Mouse (Mus musculus) CH12.LX (cell line): ENCODE results near the gene Ucp2. TPM values are rescaled to one million over a fixed set of nuclear protein-coding genes. Genes with fewer than 3 reads are reported as not detected.

Source experiments
- DNase-seq: peaks from one replicate; pipeline ENCODE4 v3.0.0-alpha.2; 2013; ENCODE audit errors: extremely low read depth
- H3K27ac ChIP-seq: 2 replicates; pipeline ENCODE4 v1.5.1; 2012; ENCODE audit warnings: low read depth, mild to moderate bottlenecking, control low read depth, moderate library complexity; ENCODE audit not compliant: insufficient read depth
- H3K27me3 ChIP-seq: replicated peaks from 2 replicates; pipeline ENCODE3; 2012; ENCODE audit warnings: inconsistent platforms
- H3K36me3 ChIP-seq, 2 experiments: replicated peaks in 1 of 2; 2 replicates each; pipeline versions ENCODE3 to v1.6.1; 2012; ENCODE audit warnings: inconsistent platforms in 1 of 2, low read length in 1 of 2, mild to moderate bottlenecking in 1 of 2, mixed read lengths in 1 of 2, moderate library complexity in 1 of 2; ENCODE audit not compliant: control insufficient read depth in 1 of 2, insufficient read depth in 1 of 2
- H3K4me1 ChIP-seq, 2 experiments: 2 replicates each; pipeline ENCODE4 v1.6.1; 2012; ENCODE audit warnings: inconsistent platforms in 1 of 2, moderate library complexity in 1 of 2; ENCODE audit not compliant: insufficient read depth in 2 of 2, control insufficient read depth in 1 of 2
- H3K4me2 ChIP-seq: 2 replicates; pipeline ENCODE4 v1.6.1; 2012; ENCODE audit warnings: low read depth, mild to moderate bottlenecking, control low read depth; ENCODE audit not compliant: poor library complexity, insufficient read depth, severe bottlenecking
- H3K4me3 ChIP-seq, 3 experiments: fragments of 150-350 bp in 1 of 3; sonication (generic) in 1 of 3; replicated peaks in 1 of 3; 2 replicates each; pipeline versions ENCODE3 to v1.5.1; 2011 to 2012; ENCODE audit warnings: low read depth in 2 of 3, low read length in 2 of 3, mild to moderate bottlenecking in 2 of 3, moderate library complexity in 2 of 3, control low read depth in 1 of 3, improper control_type of control experiment in 1 of 3, inconsistent platforms in 1 of 3, mixed read lengths in 1 of 3; ENCODE audit not compliant: poor library complexity in 1 of 3
- H3K79me2 ChIP-seq: replicated peaks from 2 replicates; pipeline ENCODE4 v1.6.1; 2012; ENCODE audit warnings: mild to moderate bottlenecking, moderate library complexity; ENCODE audit not compliant: control insufficient read depth, poor library complexity, insufficient read depth, severe bottlenecking; ENCODE audit errors: extremely low read depth
- H3K9ac ChIP-seq: 2 replicates; pipeline ENCODE4 v1.6.1; 2012; ENCODE audit warnings: low read depth, mild to moderate bottlenecking, control low read depth, moderate library complexity; ENCODE audit not compliant: insufficient read depth
- H3K9me3 ChIP-seq: replicated peaks from 2 replicates; pipeline ENCODE3; 2012; ENCODE audit warnings: low read length, inconsistent platforms, mixed read lengths
- CHD1 ChIP-seq: IDR thresholded peaks from 2 replicates; pipeline ENCODE4 v1.6.1; 2012; ENCODE audit warnings: low read depth, low read length, improper control_type of control experiment, inconsistent platforms
- CTCF ChIP-seq, 2 experiments: IDR thresholded peaks in 1 of 2; conservative IDR thresholded peaks in 1 of 2; 2 replicates each; pipeline ENCODE4 v1.5.1; 2011 to 2012; ENCODE audit warnings: low read depth in 2 of 2, low read length in 2 of 2, improper control_type of control experiment in 1 of 2, inconsistent platforms in 1 of 2, mild to moderate bottlenecking in 1 of 2, moderate library complexity in 1 of 2
- ELF1 ChIP-seq: IDR thresholded peaks from 2 replicates; pipeline ENCODE4 v1.6.1; 2014; ENCODE audit warnings: low read depth, mild to moderate bottlenecking, inconsistent platforms, low read length, improper control_type of control experiment
- ETS1 ChIP-seq: conservative IDR thresholded peaks from 2 replicates; pipeline ENCODE4 v1.6.1; 2012; ENCODE audit warnings: low read depth, mild to moderate bottlenecking, inconsistent platforms, low read length, improper control_type of control experiment, moderate library complexity
- GABPA ChIP-seq: IDR thresholded peaks from 2 replicates; pipeline ENCODE4 v1.6.1; 2012; ENCODE audit warnings: low read depth, low read length, improper control_type of control experiment, inconsistent platforms; ENCODE audit not compliant: insufficient replicate concordance
- JUN ChIP-seq: IDR thresholded peaks from 2 replicates; pipeline ENCODE4 v1.6.1; 2011; ENCODE audit warnings: low read depth, mild to moderate bottlenecking, low read length, improper control_type of control experiment, moderate library complexity; ENCODE audit not compliant: insufficient read depth
- JUND ChIP-seq: conservative IDR thresholded peaks from 2 replicates; pipeline ENCODE4 v1.6.1; 2011; ENCODE audit warnings: low read depth, low read length, improper control_type of control experiment
- KAT2A ChIP-seq: IDR thresholded peaks from 2 replicates; pipeline ENCODE4 v1.6.1; 2012; ENCODE audit warnings: low read length, improper control_type of control experiment, inconsistent platforms; ENCODE audit not compliant: insufficient replicate concordance
- MAZ ChIP-seq: IDR thresholded peaks from 2 replicates; pipeline ENCODE4 v1.6.1; 2012; ENCODE audit warnings: low read depth, mild to moderate bottlenecking, inconsistent platforms, low read length, improper control_type of control experiment, moderate library complexity
- MYC ChIP-seq: IDR thresholded peaks from 2 replicates; pipeline ENCODE4 v1.6.1; 2011; ENCODE audit warnings: low read depth, mild to moderate bottlenecking, improper control_type of control experiment, low read length
- NELFE ChIP-seq: IDR thresholded peaks from 2 replicates; pipeline ENCODE4 v1.6.1; 2011; ENCODE audit warnings: low read depth, low read length, improper control_type of control experiment
- NRF1 ChIP-seq: IDR thresholded peaks from 2 replicates; pipeline ENCODE4 v1.6.1; 2014; ENCODE audit warnings: low read depth, mild to moderate bottlenecking, inconsistent platforms, low read length, improper control_type of control experiment, moderate library complexity
- RAD21 ChIP-seq: IDR thresholded peaks from 2 replicates; pipeline ENCODE4 v1.6.1; 2011; ENCODE audit warnings: low read depth, mild to moderate bottlenecking, low read length, improper control_type of control experiment, moderate library complexity
- SIN3A ChIP-seq: IDR thresholded peaks from 2 replicates; pipeline ENCODE4 v1.6.1; 2012; ENCODE audit warnings: low read length, improper control_type of control experiment, inconsistent platforms
- SMC3 ChIP-seq: IDR thresholded peaks from 2 replicates; pipeline ENCODE4 v1.6.1; 2011; ENCODE audit warnings: low read depth, low read length, improper control_type of control experiment
- TBP ChIP-seq: conservative IDR thresholded peaks from 2 replicates; pipeline ENCODE4 v1.6.1; 2011; ENCODE audit warnings: low read depth, low read length, improper control_type of control experiment
- TCF12 ChIP-seq: IDR thresholded peaks from 2 replicates; pipeline ENCODE4 v1.6.1; 2014; ENCODE audit warnings: low read depth, mild to moderate bottlenecking, inconsistent platforms, low read length, improper control_type of control experiment
- USF1 ChIP-seq: IDR thresholded peaks from 2 replicates; pipeline ENCODE4 v1.6.1; 2014; ENCODE audit warnings: low read depth, mild to moderate bottlenecking, inconsistent platforms, low read length, improper control_type of control experiment
- dilution Hi-C: fragments of 300-500 bp; cut with MboI; formaldehyde crosslinking; loops from 2 replicates; pipeline ENCODE4 v1.14.3; 2020; ENCODE audit warnings: low sequenced_read_pairs; ENCODE audit not compliant: extremely low pct_unique_long_range_greater_than_20kb, extremely low pct_ligation_motif_present
- in situ Hi-C: fragments of 300-500 bp; cut with MboI; formaldehyde crosslinking; loops from 3 replicates; pipeline ENCODE4 v1.14.3; 2019; ENCODE audit warnings: low sequenced_read_pairs, low pct_ligation_motif_present, low pct_unique_long_range_greater_than_20kb, mixed read lengths
- polyA plus RNA-seq: library from polyadenylated mRNA; unstranded; fragments of >175 nt; gene quantifications from 2 replicates; pipeline ENCODE4 v1.2.1, GENCODE M21; 2012; ENCODE audit warnings: low read depth; ENCODE audit not compliant: insufficient read length
- total RNA-seq, 2 experiments: library from RNA; depleted of rRNA; stranded (reverse); fragments of 300-350 nt in 1 of 2; fragments of >200 nt in 1 of 2; gene quantifications; 2 replicates each; pipeline ENCODE4 v1.2.3; 2012 to 2014

Ucp2 gene
- total and polyA plus RNA-seq, 3 experiments: 131 to 635 (median 131) TPM

- H3K9ac ChIP-seq: no peak overlapping the region
- H3K4me2 ChIP-seq: no peak overlapping the region
- peaks cover 15 to 26% of the 10 kb centered on the region in 2 experiments for H3K4me1 ChIP-seq
- H3K9me3 ChIP-seq: no peaks in the 10 kb centered on the region
- no peak overlapping the region for H3K4me3 ChIP-seq
- DNase-seq: no peak
- TF ChIP-seq CHD1 (no peak), NELFE (no peak), TBP (no peak), JUND (no peak)
- TF ChIP-seq, all 38 proteins: peak for 0
- dilution Hi-C loops (no loop called here), in situ Hi-C loops (no loop called here)
- H3K27me3 ChIP-seq: no peaks in the 10 kb centered on the region
- no peaks in the 10 kb centered on the region for H3K36me3 ChIP-seq
- no peak overlapping the region for H3K27ac ChIP-seq
- no peaks in the 10 kb centered on the region for H3K79me2 ChIP-seq
Measured at GRCm38 (mm10) chr7:100484493-100484892, 8.6 kb upstream of the Ucp2 start.

- Histone ChIP-seq H3K9ac (no peak overlapping the region), H3K36me3 (no peaks in the 10 kb centered on the region), H3K9me3 (no peaks in the 10 kb centered on the region), H3K4me2 (no peak overlapping the region), H3K79me2 (no peaks in the 10 kb centered on the region), H3K4me3 (no peak overlapping the region), H3K27ac (no peak overlapping the region), H3K4me1 (peaks cover 8 to 25% of the 10 kb centered on the region in 2 experiments), H3K27me3 (no peaks in the 10 kb centered on the region)
- TF ChIP-seq JUN: no peak
- no peak for TF ChIP-seq MYC
- no peak for TF ChIP-seq SMC3
- TF ChIP-seq KAT2A: no peak
- TF ChIP-seq ELF1: no peak
- TF ChIP-seq SIN3A: no peak
- TF ChIP-seq NELFE: no peak
- no peak for TF ChIP-seq ETS1
- no peak for TF ChIP-seq RAD21
- no peak for TF ChIP-seq MAZ
- TF ChIP-seq NRF1: no peak
- TF ChIP-seq TBP: no peak
- TF ChIP-seq GABPA: no peak
- TF ChIP-seq TCF12: no peak
- TF ChIP-seq CTCF (conservative IDR thresholded peaks at IDR 0.05 in 1 of 2, IDR thresholded peaks at IDR 0.05 in 1 of 2; ENCODE audit: low read depth in 2 of 2, low read length in 2 of 2): no peak
- no peak for TF ChIP-seq USF1
- dilution Hi-C loops: no loop called here
- in situ Hi-C loops: no loop called here
- peak; percentile 46 for DNase-seq
Measured at GRCm38 (mm10) chr7:100487301-100487700, 5.8 kb upstream of the Ucp2 start.
